Mouse (Mus musculus) MEL (cell line): ENCODE data around the gene Gm20388.

Experiments
- BHLHE40 ChIP-seq: IDR thresholded peaks from 2 replicates; pipeline ENCODE4 v1.6.1; 2012; ENCODE audit warnings: low read depth, mild to moderate bottlenecking, inconsistent platforms, low read length, improper control_type of control experiment, borderline replicate concordance
- CHD2 ChIP-seq: IDR thresholded peaks from 2 replicates; pipeline ENCODE4 v1.6.1; 2011; ENCODE audit warnings: low read length, improper control_type of control experiment
- CTCF ChIP-seq, 3 experiments: IDR thresholded peaks in 2 of 3; conservative IDR thresholded peaks in 1 of 3; 2 replicates each; pipeline ENCODE4 v1.5.1; 2011 to 2012; ENCODE audit warnings: low read length in 3 of 3, low read depth in 2 of 3, mild to moderate bottlenecking in 2 of 3, improper control_type of control experiment in 1 of 3, inconsistent platforms in 1 of 3, mixed read lengths in 1 of 3, moderate library complexity in 1 of 3; ENCODE audit not compliant: control insufficient read depth in 1 of 3, insufficient read depth in 1 of 3, poor library complexity in 1 of 3, severe bottlenecking in 1 of 3
- E2F4 ChIP-seq: IDR thresholded peaks from 2 replicates; pipeline ENCODE4 v1.6.1; 2011; ENCODE audit warnings: low read depth, low read length, improper control_type of control experiment, borderline replicate concordance
- GATA1 ChIP-seq: IDR thresholded peaks from 2 replicates; pipeline ENCODE4 v1.6.1; 2011; ENCODE audit warnings: low read depth, low read length, improper control_type of control experiment
- HCFC1 ChIP-seq: IDR thresholded peaks from 2 replicates; pipeline ENCODE4 v1.6.1; 2012; ENCODE audit warnings: low read depth, mild to moderate bottlenecking, inconsistent platforms, low read length, improper control_type of control experiment, moderate library complexity
- MEF2A ChIP-seq: IDR thresholded peaks from 2 replicates; pipeline ENCODE4 v1.6.1; 2014; ENCODE audit warnings: low read depth, mild to moderate bottlenecking, inconsistent platforms, low read length, improper control_type of control experiment; ENCODE audit not compliant: poor library complexity, insufficient replicate concordance, severe bottlenecking; ENCODE audit errors: extremely low read depth
- MXI1 ChIP-seq: IDR thresholded peaks from 2 replicates; pipeline ENCODE4 v1.6.1; 2011; ENCODE audit warnings: mild to moderate bottlenecking, low read depth, low read length, improper control_type of control experiment
- MYC ChIP-seq: IDR thresholded peaks from 2 replicates; pipeline ENCODE4 v1.6.1; 2011; ENCODE audit warnings: low read depth, mild to moderate bottlenecking, low read length, improper control_type of control experiment, moderate library complexity
- NRF1 ChIP-seq: IDR thresholded peaks from 2 replicates; pipeline ENCODE4 v1.6.1; 2014; ENCODE audit warnings: low read depth, mild to moderate bottlenecking, inconsistent platforms, low read length, improper control_type of control experiment, moderate library complexity; ENCODE audit not compliant: poor library complexity, insufficient read depth, severe bottlenecking
- SIN3A ChIP-seq: IDR thresholded peaks from 2 replicates; pipeline ENCODE4 v1.6.1; 2012; ENCODE audit warnings: low read length, improper control_type of control experiment, inconsistent platforms
- TCF12 ChIP-seq: IDR thresholded peaks from 2 replicates; pipeline ENCODE4 v1.6.1; 2014; ENCODE audit warnings: low read depth, mild to moderate bottlenecking, inconsistent platforms, low read length, improper control_type of control experiment, moderate library complexity
- UBTF ChIP-seq: IDR thresholded peaks from 2 replicates; pipeline ENCODE4 v1.6.1; 2012; ENCODE audit warnings: low read depth, mild to moderate bottlenecking, inconsistent platforms, low read length, improper control_type of control experiment, moderate library complexity, borderline replicate concordance; ENCODE audit not compliant: insufficient read depth

DNA sequence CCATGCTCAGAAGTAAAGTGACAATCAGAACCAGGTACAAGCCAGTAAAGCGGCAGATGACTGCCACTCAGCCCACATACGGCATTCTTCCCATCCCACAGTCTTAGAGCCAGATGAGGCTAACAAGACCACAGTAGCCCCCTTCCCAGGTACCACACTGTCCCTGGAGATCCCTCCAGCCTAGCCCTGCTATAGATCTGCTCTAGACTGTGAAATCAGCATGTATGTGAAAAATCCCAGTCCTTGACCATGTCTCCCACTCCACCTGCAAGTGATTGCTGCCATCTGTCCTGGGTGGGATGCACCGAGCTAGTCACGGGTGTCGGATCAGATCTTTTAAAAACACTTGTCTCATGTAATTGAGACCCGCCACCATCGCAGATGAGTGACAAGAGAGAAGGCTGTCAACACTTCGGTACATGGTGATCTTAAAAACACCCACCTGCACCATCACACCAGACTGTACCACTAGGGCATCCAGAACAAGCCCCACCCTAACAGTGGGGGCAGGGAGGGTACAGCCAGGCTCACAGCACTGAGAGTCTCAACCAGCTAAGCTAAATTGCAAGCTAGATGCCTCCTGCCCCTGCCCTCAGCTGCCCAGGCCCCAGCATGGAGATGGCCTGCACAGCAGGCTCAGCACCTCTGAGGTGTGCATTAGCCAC is 669.8 kb downstream of the Gm20388 start:
- TF ChIP-seq MXI1 (no peak), MYC (no peak), CTCF (IDR thresholded peaks at IDR 0.05 in 2 of 3, conservative IDR thresholded peaks at IDR 0.05 in 1 of 3; ENCODE audit: control insufficient read depth in 1 of 3, insufficient read depth in 1 of 3, low read depth in 2 of 3, low read length in 3 of 3, poor library complexity in 1 of 3, severe bottlenecking in 1 of 3) (no peak), E2F4 (no peak), TCF12 (no peak), MEF2A (no peak), GATA1 (no peak), CHD2 (no peak), UBTF (no peak), BHLHE40 (no peak), SIN3A (no peak), HCFC1 (no peak), NRF1 (no peak)
